Mouse (Mus musculus) thymus, adult 2 months (tissue): ENCODE measurements around the gene Hoxb7. TPM values are rescaled to one million over a fixed set of nuclear protein-coding genes. Genes with fewer than 3 reads are reported as not detected.

ENCODE experiments used
- DNase-seq: peaks from one replicate; pipeline ENCODE4 v3.0.0; 2021
- H3K27ac ChIP-seq: fragments of 200-500 bp; 2 replicates; pipeline ENCODE4 v1.5.1; 2012; ENCODE audit warnings: low read length, control low read depth; ENCODE audit not compliant: control insufficient read depth, insufficient read depth
- H3K27me3 ChIP-seq: fragments of 200-500 bp; 2 replicates; pipeline ENCODE4 v1.6.1; 2012; ENCODE audit warnings: mild to moderate bottlenecking, low read length, moderate library complexity, mixed read lengths; ENCODE audit not compliant: control insufficient read depth, insufficient read depth
- H3K36me3 ChIP-seq: fragments of 200-500 bp; 2 replicates; pipeline ENCODE4 v1.6.1; 2012; ENCODE audit warnings: mild to moderate bottlenecking, low read length, moderate library complexity; ENCODE audit not compliant: control insufficient read depth, insufficient read depth
- H3K4me1 ChIP-seq: fragments of 200-500 bp; replicated peaks from 2 replicates; pipeline ENCODE4 v1.6.1; 2012; ENCODE audit warnings: low read length; ENCODE audit not compliant: control insufficient read depth, insufficient read depth
- H3K4me3 ChIP-seq: fragments of 200-500 bp; 2 replicates; pipeline ENCODE4 v1.5.1; 2012; ENCODE audit warnings: mild to moderate bottlenecking, low read length, control low read depth, moderate library complexity; ENCODE audit not compliant: control insufficient read depth, insufficient read depth
- CTCF ChIP-seq: fragments of 200-500 bp; IDR thresholded peaks from 2 replicates; pipeline ENCODE4 v1.5.1; 2012; ENCODE audit warnings: mild to moderate bottlenecking, control low read depth, low read length, moderate library complexity, borderline replicate concordance; ENCODE audit not compliant: control insufficient read depth, poor library complexity, insufficient read depth; ENCODE audit errors: extremely low read depth
- POLR2A ChIP-seq: fragments of 200-500 bp; IDR thresholded peaks from 2 replicates; pipeline ENCODE4 v1.6.1; 2012; ENCODE audit warnings: mild to moderate bottlenecking, low read length, control low read depth, moderate library complexity; ENCODE audit not compliant: control insufficient read depth, poor library complexity, insufficient read depth; ENCODE audit errors: extremely low read depth
- WGBS: fragments of 180-500 bp; shearing (Covaris S2); methylation state at CpG from one replicate; pipeline ENCODE4 v1.1.7; 2018; 5-methylcytosine and 5-hydroxymethylcytosine counted together
- polyA plus RNA-seq: library from polyadenylated mRNA; depleted of rRNA; stranded (reverse); fragments of >200 nt; gene quantifications from 2 replicates; pipeline ENCODE4 v1.2.3, GENCODE M21; 2012

The Hoxb7 gene
- polyA plus RNA-seq, 1 experiment, result 0.09 TPM

GRCm38 (mm10) chr11:96277151-96278044, 9.0 kb upstream of the Hoxb7 start:
- no peak for DNase-seq
- Histone ChIP-seq H3K4me3 (no peak overlapping the region), H3K4me1 (no peaks in the 10 kb centered on the region), H3K36me3 (no peaks in the 10 kb centered on the region), H3K27ac (no peak overlapping the region), H3K27me3 (peaks cover 45% of the 10 kb centered on the region)
- 8% methylated on average over 35 of the region's 35 CpGs for WGBS
- TF ChIP-seq CTCF (no peak), POLR2A (no peak)

GRCm38 (mm10) chr11:96278324-96278723, 8.1 kb upstream of the Hoxb7 start:
- DNase-seq, result no peak
- TF ChIP-seq CTCF, result no peak
- TF ChIP-seq POLR2A, result no peak
- no peak overlapping the region for H3K4me3 ChIP-seq
- H3K36me3 ChIP-seq, result no peaks in the 10 kb centered on the region
- WGBS, result 17% methylated on average over 14 of the region's 14 CpGs
- no peaks in the 10 kb centered on the region for H3K4me1 ChIP-seq
- no peak overlapping the region for H3K27ac ChIP-seq
- H3K27me3 ChIP-seq, result peaks cover 48% of the 10 kb centered on the region

- Histone ChIP-seq H3K4me3 (no peak overlapping the region), H3K27ac (no peak overlapping the region), H3K4me1 (no peaks in the 10 kb centered on the region), H3K36me3 (no peaks in the 10 kb centered on the region), H3K27me3 (peaks cover 48% of the 10 kb centered on the region)
- 1% methylated on average over 9 of the region's 9 CpGs for WGBS
- TF ChIP-seq CTCF (peak; percentile 72; the same call in 1 of the 2 replicates), POLR2A (no peak)
- peak; percentile 79 for DNase-seq
These were observed 7.7 kb upstream of the Hoxb7 start for GRCm38 (mm10) chr11:96278773-96279172.

GRCm38 (mm10) chr11:96279421-96280233, 6.8 kb upstream of the Hoxb7 start:
- Histone ChIP-seq H3K27ac (no peak overlapping the region), H3K27me3 (peaks cover 55% of the 10 kb centered on the region), H3K36me3 (no peaks in the 10 kb centered on the region), H3K4me3 (no peak overlapping the region), H3K4me1 (no peaks in the 10 kb centered on the region; the same call in 1 of the 2 replicates)
- no peak for DNase-seq
- WGBS, result 15% methylated on average over 31 of the region's 31 CpGs
- TF ChIP-seq CTCF, result no peak

GRCm38 (mm10) chr11:96280399-96281378, 5.7 kb upstream of the Hoxb7 start:
- WGBS, result 45% methylated on average over 8 of the region's 8 CpGs

More at GRCm38 (mm10) chr11:96280399-96281378, 5.7 kb upstream of the Hoxb7 start:
- TF ChIP-seq POLR2A, result no peak
- TF ChIP-seq CTCF, result no peak
- peaks cover 60% of the 10 kb centered on the region for H3K27me3 ChIP-seq
- H3K36me3 ChIP-seq, result no peaks in the 10 kb centered on the region
- no peak overlapping the region for H3K27ac ChIP-seq
- no peak overlapping the region for H3K4me3 ChIP-seq
- DNase-seq, result no peak
- no peaks in the 10 kb centered on the region; the same call in 1 of the 2 replicates for H3K4me1 ChIP-seq
